Mouse (Mus musculus): Measurements from ENCODE around the gene Ptprt.

- TF ChIP-seq TCF12 (IDR thresholded peaks at IDR 0.05; ENCODE audit: low read depth, low read length), result no peak
- no peak for TF ChIP-seq POLR2A (IDR thresholded peaks at IDR 0.05; ENCODE audit: control insufficient read depth in 1 of 2, insufficient read depth in 1 of 2, low read depth in 1 of 2, low read length in 2 of 2, poor library complexity in 1 of 2)
These were observed 34.9 kb downstream of the Ptprt start for GRCm38 (mm10) chr2:162626076-162626475.
